Mouse (Mus musculus): ENCODE measurements around the gene Usp36. TPM values are rescaled to one million over a fixed set of nuclear protein-coding genes. Genes with fewer than 3 reads are reported as not detected.
"Not testable (repeated sequence)": the region's sequence is repeated elsewhere in the genome, so short reads cannot be mapped to it uniquely, and the experiment has no call there.

The Usp36 gene
- 13.0 and 15.2 TPM in 2 replicates for polyA plus RNA-seq (2015; fragmentation: Nextera tagmentation; extraction: Ambion mirVana)

DNA sequence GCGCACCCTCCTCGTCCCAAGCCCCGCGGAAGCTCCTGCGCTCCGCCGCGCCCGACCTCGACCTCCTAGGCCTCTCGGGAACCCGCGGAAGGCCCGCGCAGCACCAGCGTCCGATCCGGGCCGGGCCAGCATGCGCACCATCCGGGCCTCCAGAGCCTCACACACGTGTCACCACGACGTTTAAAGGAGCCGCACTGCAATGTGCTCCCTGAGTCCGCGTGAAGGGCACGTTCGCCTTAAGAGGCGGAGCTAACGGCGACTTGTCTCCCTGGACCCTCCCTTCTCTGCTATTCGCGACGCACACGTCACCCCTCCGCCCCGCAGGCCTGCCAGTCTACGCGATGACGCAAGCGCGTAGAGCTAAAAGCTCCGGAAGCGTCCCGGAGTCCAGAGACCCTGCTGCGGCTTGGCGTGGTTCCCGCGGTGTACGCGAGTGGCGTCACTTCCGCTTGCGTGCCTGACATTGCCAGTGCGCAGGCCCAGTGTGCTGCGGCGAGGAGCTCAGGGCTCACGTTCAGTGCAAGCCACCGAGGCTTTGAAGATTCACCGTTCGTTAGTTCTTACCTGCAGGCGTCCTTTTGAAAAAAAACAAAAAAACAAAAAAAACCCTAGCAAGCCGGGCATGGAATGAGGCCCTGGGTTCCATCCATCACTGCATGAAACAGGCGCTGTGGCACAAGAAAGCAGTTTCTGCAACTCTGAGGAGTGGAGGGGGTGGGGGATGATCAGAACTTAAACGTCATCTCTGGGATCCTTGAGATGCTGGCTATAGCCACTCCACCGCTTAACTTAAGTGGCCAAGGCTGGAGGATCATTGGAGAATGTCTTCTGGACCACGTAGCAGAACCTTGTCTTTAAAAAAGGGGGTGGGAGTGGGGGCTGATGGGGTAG, at the start of gene Usp36:
Gene Usp36 (minus strand): TSS at position 246 of the 891 bp plus-strand sequence.
- DNase-seq (ENCODE audit: low spot score) = peak; percentile 100

DNA sequence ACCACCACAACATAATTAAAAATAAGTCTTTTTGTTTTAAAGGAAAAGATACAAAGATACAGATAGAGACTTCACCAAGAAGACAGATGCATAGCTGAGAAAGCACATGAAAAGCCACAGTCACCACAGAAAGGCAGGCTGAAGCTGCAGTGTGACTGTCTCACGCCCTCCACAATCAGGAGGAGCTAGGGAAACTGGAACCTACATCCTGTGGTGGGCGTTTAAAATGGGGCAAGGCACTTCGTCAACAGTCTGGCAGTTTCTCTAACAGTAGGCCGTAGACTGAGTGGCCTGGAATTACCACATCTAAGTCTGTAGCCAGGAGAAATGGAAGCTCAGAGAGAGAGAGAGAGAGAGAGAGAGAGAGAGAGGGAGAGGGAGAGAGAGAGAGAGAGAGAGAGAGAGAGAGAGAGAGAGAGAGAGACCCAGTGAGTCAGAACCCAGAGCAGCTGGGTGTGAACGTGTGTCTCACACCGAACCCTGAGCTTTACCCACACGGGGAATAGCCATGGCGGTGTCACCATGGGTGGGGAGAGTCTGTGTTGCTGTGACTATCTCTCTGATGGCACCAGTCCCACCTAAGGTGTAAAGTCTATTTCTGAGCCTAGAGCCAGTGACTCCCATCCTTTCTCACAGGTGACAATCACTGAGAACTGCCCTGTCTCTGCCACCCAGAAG, 47.6 kb upstream of the Usp36 start:
- DNase-seq (ENCODE audit: low spot score) = peak; percentile 80

DNA sequence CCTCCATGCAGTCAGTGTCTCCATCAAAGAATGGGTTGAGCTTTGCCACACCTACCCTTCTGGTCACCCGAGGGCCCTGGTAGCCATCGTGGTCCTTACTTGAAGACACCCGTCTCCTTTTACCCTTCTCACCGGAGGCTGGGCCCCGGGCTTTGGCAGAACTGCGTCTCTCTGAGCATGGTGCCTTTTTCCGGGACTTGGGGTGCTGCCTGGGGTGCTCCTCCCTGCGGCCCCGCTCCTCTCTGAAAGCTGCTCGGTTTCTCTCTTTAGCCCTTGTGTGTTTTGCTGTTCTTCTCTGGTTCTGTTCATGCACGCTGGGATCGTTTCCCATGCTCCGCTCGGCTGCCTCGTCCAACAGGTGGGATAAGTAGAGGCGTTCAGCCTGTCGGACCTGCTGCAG, 43.4 kb upstream of the Usp36 start:
- DNase-seq (ENCODE audit: low spot score) = no peak

DNA sequence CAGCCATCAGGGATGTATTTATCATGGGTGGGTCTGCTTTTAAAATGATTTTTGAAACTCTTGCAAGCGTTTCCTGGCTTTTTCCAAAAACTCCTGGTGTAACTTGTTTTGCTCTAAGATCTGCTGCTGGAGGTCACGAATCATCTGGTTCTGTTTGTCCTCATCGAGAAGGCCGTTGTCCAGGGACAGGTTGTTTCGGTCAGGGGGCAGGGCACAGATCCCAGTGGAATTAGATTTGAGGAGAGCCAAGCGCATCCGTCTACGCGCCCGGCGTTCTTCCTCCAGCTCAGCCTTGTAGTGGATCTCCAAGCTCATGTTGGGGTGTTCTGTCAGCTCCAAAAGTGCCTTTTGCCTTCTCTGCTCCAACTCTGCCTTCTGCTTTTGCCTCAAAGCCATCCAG, 42.3 kb upstream of the Usp36 start:
- no peak for DNase-seq (ENCODE audit: low spot score)

DNA sequence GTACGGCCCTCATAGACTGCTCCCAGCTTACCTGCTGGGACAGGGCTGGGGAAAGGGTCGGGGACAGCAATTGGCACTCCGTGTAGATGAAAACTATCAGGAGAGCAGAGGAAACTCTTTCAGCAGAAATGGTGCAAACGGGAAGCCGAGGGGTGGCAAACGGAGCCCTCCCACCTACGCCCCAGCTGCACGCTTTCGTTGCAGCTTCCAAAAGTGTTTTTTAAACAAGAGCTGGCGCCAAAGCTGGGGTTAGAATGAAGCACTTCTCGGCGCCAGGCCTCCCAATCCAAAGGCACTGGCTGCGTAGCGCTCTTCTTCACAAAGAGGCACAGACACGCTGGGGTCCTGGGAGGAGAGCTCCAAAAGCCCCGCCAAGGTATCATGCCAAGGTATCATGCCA, 40.7 kb upstream of the Usp36 start:
- no peak for DNase-seq (ENCODE audit: low spot score)

DNA sequence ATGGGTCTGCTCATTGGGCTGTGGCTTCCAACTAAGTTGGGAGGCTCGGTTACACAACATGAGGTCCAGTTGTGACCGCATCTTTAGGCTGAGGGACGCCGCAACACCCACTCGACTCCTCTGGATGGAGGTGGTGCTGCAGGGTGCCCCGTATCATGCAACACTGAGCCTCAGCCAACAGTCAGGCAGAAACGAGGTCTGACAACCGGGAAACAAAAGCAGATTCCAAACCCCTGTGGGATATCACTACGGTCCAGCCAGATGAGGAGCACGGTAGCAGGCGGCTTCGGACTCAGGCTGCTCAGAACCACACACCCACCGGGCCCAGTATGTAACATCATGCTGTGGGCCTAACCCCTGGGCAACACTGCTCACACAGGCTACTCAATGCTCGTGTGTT, 40.3 kb upstream of the Usp36 start:
- DNase-seq (ENCODE audit: low spot score) = no peak

DNA sequence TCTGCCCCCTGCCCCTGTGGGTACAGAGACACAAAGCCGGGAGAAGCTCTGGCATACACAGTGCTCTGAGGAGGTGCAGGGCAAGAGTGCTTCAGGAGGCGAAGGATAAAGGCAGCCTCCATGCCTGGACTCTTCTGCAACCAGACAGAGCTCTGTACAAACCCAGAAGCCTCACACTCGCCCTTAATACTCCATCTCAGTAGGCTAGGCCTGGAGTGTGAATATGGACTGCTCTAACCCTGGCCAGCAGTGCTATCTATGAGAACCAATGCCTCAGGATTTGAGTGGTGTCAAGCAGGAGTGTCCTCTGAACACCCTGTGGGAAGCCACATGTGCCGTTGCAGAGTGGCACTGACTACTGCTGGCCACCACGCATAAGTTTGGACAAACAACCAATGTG, 38.9 kb upstream of the Usp36 start:
- DNase-seq (ENCODE audit: low spot score) = no peak

DNA sequence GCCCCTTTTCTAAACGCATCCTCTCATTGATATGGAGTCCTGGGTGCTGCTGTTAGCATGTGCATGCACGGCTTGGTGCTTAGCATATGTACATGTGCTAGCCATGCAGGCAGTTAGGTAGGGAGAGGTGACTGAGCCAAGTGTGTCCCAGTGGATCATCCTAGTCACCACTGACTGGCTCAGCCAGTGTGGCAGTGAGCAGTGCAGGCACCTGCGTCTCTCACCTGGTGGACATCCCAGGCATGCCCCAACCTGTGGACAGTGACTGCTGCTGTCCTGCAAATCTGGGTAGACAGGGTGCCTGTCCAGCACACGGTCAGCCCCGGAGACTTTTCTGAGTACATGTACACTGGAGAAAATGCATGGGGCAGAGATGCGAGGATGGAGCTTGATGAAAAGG, 38.5 kb upstream of the Usp36 start:
- no peak for DNase-seq (ENCODE audit: low spot score)

DNA sequence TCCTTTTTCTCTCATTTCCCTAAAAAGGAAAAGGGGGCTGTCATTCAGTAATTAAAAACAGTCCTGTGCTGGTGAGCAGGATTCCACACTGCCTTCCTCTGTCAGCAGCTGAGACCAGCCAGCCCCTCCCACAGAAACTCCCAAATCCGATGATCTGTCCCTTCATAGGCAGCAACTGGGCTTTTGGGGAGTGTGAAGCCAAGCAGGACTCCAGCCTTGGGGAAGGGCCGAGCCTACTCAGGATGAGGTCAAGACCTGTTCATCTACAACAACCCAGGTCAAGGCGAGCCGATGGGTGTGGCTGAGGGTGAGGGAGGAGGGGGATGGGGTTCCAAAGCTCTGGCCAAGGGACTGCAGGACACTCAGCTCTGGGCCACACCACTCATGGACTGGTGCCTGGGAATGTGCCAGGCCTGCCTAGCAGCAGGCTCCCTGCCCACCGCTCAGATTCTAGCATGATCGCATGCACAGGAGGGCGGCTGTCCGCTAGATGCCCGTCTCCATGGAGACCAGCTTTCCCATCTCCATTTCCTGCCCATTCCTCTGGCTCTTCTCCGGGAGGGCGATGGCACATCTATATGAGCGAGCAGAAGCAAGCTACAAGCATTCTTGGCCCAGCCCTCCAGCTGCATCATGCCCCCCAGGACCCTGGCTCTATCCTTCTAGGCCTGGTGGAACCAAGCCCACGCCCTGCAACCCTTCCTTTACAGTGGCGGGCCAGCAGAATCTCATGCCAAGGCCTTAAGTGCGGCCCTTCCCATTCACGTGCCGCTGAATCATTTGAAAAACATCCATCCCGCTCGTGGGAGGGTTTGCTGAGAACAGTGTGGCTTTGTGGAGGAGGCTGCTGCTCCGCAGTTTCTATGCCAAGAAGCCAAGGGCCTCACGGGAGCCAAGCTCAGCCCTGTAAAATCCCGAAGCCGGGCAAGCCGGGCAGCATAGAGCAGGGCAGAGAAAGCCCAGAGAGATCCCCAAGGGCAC, 37.2 kb upstream of the Usp36 start:
- DNase-seq (ENCODE audit: low spot score) = no peak

DNA sequence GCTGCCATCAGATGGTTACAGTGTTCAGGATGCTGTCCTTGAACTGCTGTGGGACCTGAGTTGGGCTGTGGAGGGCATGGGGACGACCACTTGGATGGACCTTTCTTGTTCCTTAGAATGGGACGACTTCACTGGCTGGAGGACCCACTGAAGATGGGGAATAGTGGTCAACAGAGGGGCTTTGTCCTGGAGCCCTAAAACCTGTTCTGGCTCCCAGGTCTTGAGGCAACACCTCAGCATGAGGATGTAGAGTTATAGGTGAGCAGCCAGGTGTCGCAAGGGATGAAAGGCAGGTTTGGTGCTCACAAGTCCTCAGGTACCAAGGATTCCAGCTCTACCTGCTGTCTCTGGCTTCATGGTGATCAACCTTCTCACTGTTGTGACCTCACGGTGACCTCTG, 36.4 kb upstream of the Usp36 start:
- DNase-seq (ENCODE audit: low spot score) = no peak

DNA sequence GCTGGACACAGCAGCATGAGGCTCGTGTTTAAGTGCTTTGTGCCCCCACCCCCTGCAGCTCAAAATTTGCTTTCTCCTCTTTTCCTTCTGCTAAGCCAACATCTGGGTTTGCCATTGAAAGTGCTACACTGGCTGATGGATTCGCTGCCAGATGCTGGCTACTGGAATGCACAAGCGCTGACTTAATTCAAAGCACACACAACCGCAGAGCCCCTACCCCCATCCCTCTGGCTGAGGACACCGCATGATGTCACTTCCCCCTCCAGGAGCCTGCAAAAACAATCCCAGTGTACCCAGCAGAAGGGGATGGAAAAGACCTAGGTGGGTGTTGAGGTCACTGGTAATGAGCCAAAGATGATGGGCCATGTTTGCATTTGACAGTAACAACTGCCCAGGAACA, 34.5 kb upstream of the Usp36 start:
- DNase-seq (ENCODE audit: low spot score) = no peak

DNA sequence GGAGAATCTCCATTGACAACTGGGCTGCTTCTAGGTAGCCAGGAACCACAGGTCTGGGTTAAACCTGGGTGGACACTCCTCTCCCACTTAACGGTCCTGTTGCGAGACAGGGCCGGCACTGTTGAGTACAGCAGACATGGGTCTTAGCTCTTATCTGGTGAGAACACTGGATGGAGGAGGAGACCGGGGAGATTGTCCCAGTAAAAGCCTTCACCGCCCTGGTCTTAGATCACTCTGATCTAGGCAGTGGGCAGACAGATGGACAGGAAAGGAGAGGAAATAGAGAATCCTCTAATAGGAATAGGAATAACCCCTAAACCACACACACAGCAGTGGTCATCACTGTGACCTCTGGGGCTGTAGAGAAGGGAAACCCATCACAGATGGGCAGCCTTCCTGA, 33.9 kb upstream of the Usp36 start:
- no peak for DNase-seq (ENCODE audit: low spot score)

DNA sequence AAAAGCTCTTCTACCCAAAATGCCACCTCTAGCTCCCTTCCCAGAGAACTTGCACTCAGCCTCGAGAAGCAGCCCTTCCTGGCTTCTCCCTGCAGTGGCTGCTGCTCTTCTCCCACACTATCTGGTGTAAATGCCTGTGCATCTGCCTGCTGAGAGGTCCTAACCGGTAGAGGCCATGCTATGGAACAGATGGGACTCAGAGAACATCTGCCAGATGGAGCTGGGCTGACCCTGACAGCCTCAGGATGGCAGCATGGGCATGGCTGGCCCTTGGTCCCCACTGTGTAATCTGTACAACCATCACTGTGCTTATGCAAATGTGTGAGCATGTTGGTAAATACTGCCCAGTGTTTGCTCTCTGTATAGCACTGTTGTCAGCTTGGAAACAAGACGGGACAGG, 32.6 kb upstream of the Usp36 start:
- no peak for DNase-seq (ENCODE audit: low spot score)

DNA sequence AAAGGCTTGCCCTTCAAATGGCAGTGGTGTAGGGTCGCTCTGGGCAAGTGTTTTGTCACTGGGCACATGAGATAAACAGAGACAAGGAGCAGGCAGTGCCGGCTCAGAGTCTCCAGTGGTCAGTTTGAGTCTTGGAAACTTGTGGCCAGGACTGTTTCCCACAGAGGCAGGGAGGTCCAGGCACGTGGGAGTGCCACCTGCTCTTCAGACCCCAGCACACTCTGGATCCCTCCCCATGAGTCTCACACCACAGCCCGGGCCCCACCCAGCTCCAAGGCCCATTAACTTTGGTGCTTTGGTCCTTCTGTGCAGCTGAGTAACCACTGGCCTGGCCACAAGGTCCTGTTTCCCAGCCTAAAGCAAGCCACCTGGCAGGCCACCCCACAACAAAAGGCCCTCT, 31.9 kb upstream of the Usp36 start:
- DNase-seq (ENCODE audit: low spot score) = no peak

DNA sequence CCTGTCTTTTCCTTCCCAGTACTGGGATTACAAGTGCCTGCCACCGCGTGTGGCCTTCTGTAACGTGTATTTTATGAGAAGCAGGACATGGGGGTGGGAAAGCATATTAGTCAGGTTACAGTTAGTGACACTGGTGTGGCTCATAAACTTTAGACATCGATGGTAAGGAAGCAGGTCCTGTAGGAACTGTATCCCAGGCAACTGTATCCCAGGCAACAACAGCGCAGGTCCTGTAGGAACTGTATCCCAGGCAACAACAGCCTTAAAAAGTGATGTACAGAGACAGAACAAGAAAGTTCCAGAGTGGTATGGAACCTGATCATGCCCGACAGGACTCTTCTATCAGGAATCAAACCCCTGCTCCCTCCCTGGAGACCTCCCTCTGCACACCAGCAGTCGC, 31.5 kb upstream of the Usp36 start:
- DNase-seq (ENCODE audit: low spot score) = no peak

DNA sequence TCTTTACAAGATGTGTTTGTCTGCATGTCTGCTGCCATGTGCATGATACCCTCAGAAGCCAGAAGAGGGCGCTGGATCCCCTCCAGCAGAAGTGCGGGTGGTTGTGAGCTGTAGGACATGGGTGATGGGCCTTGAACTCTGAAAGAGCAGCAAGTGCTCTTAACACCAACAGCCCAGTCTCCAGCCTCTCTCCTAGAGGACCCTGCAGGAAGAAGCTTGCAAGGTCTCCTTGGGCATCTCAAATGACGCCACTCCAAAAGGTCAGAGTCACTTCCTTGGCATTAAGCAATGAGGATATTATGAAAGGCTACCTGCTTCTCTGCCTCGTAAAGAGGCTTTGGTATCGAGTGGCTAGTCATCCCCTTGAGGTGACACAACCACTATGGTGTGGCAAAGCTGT, 28.6 kb upstream of the Usp36 start:
- DNase-seq (ENCODE audit: low spot score) = peak; percentile 73

DNA sequence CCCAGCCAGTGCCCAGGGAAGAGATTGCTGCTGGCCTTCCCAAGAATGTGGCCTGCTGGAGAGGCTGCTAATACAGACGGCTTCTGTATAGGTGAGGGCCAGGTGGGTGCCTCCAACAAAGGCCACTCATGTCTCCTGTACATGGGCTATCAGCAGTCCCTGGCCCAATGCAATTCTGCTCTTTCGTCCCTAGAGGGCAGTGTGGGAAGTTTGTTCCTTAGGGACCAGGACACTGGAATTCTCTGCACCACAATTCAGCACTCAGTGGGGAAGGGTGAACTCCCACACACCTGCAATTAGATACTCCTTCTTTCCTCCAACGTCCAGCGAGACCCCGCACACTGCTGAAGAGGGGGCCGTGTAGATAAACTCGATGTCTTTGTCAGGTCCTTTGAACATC, 27.1 kb upstream of the Usp36 start:
- DNase-seq (ENCODE audit: low spot score) = peak; percentile 59

DNA sequence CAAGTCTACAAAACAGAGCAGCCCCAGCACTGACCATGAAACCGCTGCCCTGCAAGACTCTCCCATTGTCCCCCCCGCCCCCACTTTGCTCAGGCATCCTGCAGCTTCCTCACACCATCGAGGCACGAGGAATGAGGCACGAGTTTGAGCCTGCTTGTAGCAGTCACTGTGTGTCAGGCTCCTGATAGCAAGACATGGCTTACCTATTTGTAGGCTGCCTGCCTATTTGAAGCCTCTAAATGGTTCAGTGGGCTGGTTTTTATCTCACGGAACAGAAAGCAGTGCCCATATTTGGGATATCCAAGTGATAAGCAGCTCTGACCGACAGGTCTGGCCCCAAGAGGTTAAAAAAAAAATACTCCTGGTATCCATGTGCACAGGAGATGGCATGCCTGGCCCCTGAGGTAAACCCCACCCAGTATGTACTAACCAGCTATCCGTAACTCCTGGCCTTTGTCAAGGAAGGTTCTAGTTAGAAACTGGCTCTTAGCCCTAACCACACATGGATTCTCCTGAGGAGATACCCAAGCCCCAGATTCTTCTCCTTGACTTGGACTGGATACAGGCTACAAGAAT, 26.3 kb upstream of the Usp36 start:
- DNase-seq (ENCODE audit: low spot score) = no peak

DNA sequence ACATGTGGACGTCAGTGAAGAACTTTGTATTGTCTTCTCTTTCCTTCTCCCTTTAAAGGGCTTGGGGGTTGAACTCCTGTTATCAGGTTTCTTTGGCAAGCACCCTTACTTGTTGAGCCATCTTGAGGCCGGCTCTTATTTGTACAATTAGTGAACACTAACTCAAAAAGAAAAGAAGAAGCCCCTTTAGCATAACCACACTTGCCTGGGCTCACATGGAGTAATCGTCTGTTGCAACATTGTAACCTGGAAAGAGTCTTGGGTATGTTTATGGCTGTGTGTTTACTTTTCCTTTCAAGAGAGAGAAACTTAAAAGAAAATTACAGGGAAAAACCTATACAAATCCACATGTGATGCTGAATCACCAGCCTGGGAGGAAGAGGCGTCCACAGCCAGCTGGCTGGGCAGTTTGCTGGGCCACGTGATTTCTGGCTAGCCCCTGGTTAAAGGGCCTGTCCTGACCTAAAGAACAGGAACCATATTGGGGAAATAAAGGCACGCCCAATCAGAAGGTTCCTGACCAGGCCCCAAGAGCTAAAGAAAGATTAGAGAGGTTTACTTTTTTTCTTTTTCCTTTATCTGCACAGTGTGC, 22.2 kb upstream of the Usp36 start:
- no peak for DNase-seq (ENCODE audit: low spot score)

DNA sequence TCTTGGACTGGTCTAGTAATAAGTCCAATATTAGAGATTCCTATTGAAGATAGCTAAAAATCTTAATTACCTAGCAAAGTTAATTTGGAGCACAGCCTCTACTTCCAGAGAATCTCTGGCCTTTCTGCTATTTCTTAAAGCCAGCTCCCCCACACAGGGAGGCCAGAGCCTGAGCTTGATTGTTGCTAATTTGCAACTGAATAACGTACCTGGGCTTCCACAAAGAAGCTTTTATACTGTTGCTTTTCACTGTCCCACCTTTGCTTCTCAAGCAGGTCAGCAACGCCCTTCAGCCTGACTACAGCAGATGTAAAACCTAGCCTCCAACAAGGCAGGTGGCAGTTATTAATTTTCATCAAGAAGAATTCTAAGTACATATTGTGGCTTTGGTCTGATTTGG, 17.9 kb upstream of the Usp36 start:
- DNase-seq (ENCODE audit: low spot score) = not testable (repeated sequence)

DNA sequence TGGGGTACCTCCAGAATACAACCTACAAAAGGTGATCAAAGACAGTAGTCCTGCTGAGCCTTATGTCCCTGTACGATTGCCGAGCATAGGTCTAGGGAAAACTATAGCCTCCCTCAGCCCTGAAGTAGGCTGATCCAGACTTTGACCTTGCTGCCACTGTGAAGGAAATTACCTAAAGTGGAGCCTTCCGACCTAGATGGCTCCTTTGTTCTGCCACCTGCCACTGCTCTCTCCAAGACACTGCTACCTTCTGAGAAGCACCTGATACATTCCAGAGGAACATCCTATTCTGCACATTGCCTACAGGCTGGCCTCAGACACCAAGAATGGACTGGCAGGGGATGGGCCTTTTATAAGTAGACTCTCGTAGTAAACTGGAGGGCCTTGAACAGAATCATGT, 13.9 kb upstream of the Usp36 start:
- not testable (repeated sequence) for DNase-seq (ENCODE audit: low spot score)

Measured in thymus, postnatal 0 days (tissue).